Mouse (Mus musculus): ENCODE data around the gene Skor1. TPM values are rescaled to one million over a fixed set of nuclear protein-coding genes. Genes with fewer than 3 reads are reported as not detected.

The Skor1 gene
- total RNA-seq, 1 experiment = 0.54 TPM

DNA sequence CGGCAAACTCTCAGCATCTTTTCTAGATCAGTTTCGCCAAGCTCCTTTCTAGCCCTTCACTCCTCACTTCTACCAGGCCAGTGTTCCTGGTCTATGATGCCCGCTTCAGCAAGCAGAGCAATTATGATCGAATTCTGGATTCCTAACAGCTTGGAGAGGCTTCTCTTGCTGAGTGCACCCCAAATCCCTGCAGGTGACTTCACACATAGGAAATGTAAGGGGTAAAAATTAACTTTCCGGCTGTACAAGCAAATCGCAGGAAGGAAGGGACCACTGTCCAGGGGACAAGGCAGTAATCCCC is 11.2 kb downstream of the Skor1 start:
- no peak for DNase-seq (ENCODE audit: low read depth, low spot score)
- H3K27ac ChIP-seq (ENCODE audit: insufficient read depth, low read depth, low read length, poor library complexity, severe bottlenecking) = no peak overlapping the region

DNA sequence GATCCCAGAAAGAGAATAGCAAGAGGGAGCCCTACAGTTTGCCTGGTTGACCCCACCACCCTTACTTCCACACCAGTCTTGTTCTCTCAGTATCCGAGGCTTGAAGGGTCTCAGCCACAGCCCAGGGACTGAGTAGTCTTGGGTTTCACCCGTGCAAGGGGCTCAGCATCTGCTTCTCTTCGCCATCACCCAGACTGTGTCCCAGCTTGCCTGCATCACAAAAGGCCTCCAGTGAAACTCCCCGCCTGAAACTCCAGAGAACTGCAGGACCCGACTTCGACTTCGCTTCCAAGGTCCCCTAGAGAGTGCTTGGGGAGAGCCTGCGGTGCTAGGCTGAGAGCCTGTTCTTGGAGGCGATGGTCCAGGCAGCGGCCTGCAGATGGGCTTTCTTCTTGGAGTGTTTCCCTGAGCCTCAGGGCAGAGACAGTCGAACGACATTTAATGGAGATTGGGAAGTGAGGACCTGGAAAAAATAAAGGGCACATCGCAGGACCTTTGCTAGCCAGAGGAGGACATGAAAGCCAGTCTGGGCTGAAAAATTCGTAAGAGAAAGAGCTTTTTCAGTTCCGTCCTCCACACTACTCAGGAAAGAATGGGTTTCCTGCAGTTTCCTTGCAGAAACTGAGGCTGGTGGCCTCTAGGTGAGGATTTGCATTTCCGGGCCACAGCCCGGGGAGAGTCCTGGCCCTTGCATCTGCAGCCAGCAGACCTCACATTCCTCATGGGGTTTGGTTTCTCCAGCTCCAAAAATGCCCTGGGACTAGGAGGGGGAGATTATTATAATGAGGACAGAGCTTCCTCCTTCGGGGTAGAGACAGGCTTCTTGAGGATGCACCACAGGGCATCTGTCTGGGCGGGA is 11.8 kb downstream of the Skor1 start:
- TF ChIP-seq CHD2 (IDR thresholded peaks at IDR 0.05; ENCODE audit: low read depth, low read length) (no peak), MAFK (IDR thresholded peaks at IDR 0.05; ENCODE audit: insufficient read depth, low read depth, low read length) (no peak), HCFC1 (IDR thresholded peaks at IDR 0.05; ENCODE audit: borderline replicate concordance, insufficient read depth, low read length) (no peak), ZC3H11A (IDR thresholded peaks at IDR 0.05; ENCODE audit: borderline replicate concordance, low read depth, low read length) (no peak), ZNF384 (IDR thresholded peaks at IDR 0.05; ENCODE audit: low read depth, low read length) (no peak)
- no peak for DNase-seq (ENCODE audit: low read depth, low spot score)
- Histone ChIP-seq H3K9ac (ENCODE audit: insufficient read depth, low read depth, low read length, poor library complexity, severe bottlenecking) (no peak overlapping the region), H3K4me3 (ENCODE audit: insufficient read depth in 1 of 2, low read depth in 1 of 2, low read length in 2 of 2, poor library complexity in 1 of 2, severe bottlenecking in 1 of 2) (no peak overlapping the region), H3K27ac (ENCODE audit: insufficient read depth, low read depth, low read length, poor library complexity, severe bottlenecking) (no peak overlapping the region), H3K9me3 (ENCODE audit: control insufficient read depth, insufficient read depth, low read depth, low read length) (no peaks in the 10 kb centered on the region), H3K36me3 (ENCODE audit: control insufficient read depth, insufficient read depth, low read length, poor library complexity, severe bottlenecking) (no peaks in the 10 kb centered on the region), H3K4me1 (ENCODE audit: control insufficient read depth in 2 of 2, insufficient read depth in 2 of 2, low read length in 2 of 2, poor library complexity in 1 of 2) (peaks cover 2 to 19% of the 10 kb centered on the region in 2 experiments; a peak in 2 of 4 replicates)
- in situ Hi-C loops (cut with MboI; ENCODE audit: low sequenced_read_pairs in 2 of 2, unreplicated experiment in 2 of 2) = loop anchor here (10.0 to 25.0 kb wide), 2 partner anchors 700 to 708 kb away; no protein-coding TSS in a partner anchor

More for the DNA sequence above, 11.2 kb downstream of the Skor1 start:
- in situ Hi-C loops (cut with MboI; ENCODE audit: low sequenced_read_pairs in 2 of 2, unreplicated experiment in 2 of 2) = loop anchor here (10.0 to 25.0 kb wide), 2 partner anchors 700 to 707 kb away; no protein-coding TSS in a partner anchor
- Histone ChIP-seq H3K9ac (ENCODE audit: insufficient read depth, low read depth, low read length, poor library complexity, severe bottlenecking) (no peak overlapping the region), H3K4me3 (ENCODE audit: insufficient read depth in 1 of 2, low read depth in 1 of 2, low read length in 2 of 2, poor library complexity in 1 of 2, severe bottlenecking in 1 of 2) (no peak overlapping the region), H3K9me3 (ENCODE audit: control insufficient read depth, insufficient read depth, low read depth, low read length) (no peaks in the 10 kb centered on the region), H3K36me3 (ENCODE audit: control insufficient read depth, insufficient read depth, low read length, poor library complexity, severe bottlenecking) (no peaks in the 10 kb centered on the region), H3K4me1 (ENCODE audit: control insufficient read depth in 2 of 2, insufficient read depth in 2 of 2, low read length in 2 of 2, poor library complexity in 1 of 2) (peaks cover 2 to 19% of the 10 kb centered on the region in 2 experiments; a peak in 2 of 4 replicates)
- no peak for TF ChIP-seq ZC3H11A (IDR thresholded peaks at IDR 0.05; ENCODE audit: borderline replicate concordance, low read depth, low read length)
- TF ChIP-seq HCFC1 (IDR thresholded peaks at IDR 0.05; ENCODE audit: borderline replicate concordance, insufficient read depth, low read length) = no peak
- TF ChIP-seq CHD2 (IDR thresholded peaks at IDR 0.05; ENCODE audit: low read depth, low read length) = no peak
- TF ChIP-seq MAFK (IDR thresholded peaks at IDR 0.05; ENCODE audit: insufficient read depth, low read depth, low read length) = no peak
- no peak for TF ChIP-seq ZNF384 (IDR thresholded peaks at IDR 0.05; ENCODE audit: low read depth, low read length)

GRCm38 (mm10) chr9:63136241-63136640 is 12.5 kb downstream of the Skor1 start:
- H3K36me3 ChIP-seq (ENCODE audit: control insufficient read depth, insufficient read depth, low read length, poor library complexity, severe bottlenecking) = no peaks in the 10 kb centered on the region
- no peak overlapping the region for H3K27ac ChIP-seq (ENCODE audit: insufficient read depth, low read depth, low read length, poor library complexity, severe bottlenecking)
- H3K9ac ChIP-seq (ENCODE audit: insufficient read depth, low read depth, low read length, poor library complexity, severe bottlenecking) = no peak overlapping the region
- no peaks in the 10 kb centered on the region for H3K9me3 ChIP-seq (ENCODE audit: control insufficient read depth, insufficient read depth, low read depth, low read length)
- DNase-seq (ENCODE audit: low read depth, low spot score) = no peak
- in situ Hi-C loops (cut with MboI; ENCODE audit: low sequenced_read_pairs in 2 of 2, unreplicated experiment in 2 of 2) = loop anchor here (10.0 to 25.0 kb wide), 2 partner anchors 701 to 709 kb away; no protein-coding TSS in a partner anchor
- TF ChIP-seq ZNF384 (IDR thresholded peaks at IDR 0.05; ENCODE audit: low read depth, low read length) = no peak
- TF ChIP-seq MAFK (IDR thresholded peaks at IDR 0.05; ENCODE audit: insufficient read depth, low read depth, low read length) = no peak
- no peak for TF ChIP-seq HCFC1 (IDR thresholded peaks at IDR 0.05; ENCODE audit: borderline replicate concordance, insufficient read depth, low read length)
- TF ChIP-seq ZC3H11A (IDR thresholded peaks at IDR 0.05; ENCODE audit: borderline replicate concordance, low read depth, low read length) = no peak
- TF ChIP-seq CHD2 (IDR thresholded peaks at IDR 0.05; ENCODE audit: low read depth, low read length) = no peak
- H3K4me1 ChIP-seq (ENCODE audit: control insufficient read depth in 2 of 2, insufficient read depth in 2 of 2, low read length in 2 of 2, poor library complexity in 1 of 2) = peaks cover 5 to 19% of the 10 kb centered on the region in 2 experiments; a peak in 3 of 4 replicates
- H3K4me3 ChIP-seq (ENCODE audit: insufficient read depth in 1 of 2, low read depth in 1 of 2, low read length in 2 of 2, poor library complexity in 1 of 2, severe bottlenecking in 1 of 2) = no peak overlapping the region

DNA sequence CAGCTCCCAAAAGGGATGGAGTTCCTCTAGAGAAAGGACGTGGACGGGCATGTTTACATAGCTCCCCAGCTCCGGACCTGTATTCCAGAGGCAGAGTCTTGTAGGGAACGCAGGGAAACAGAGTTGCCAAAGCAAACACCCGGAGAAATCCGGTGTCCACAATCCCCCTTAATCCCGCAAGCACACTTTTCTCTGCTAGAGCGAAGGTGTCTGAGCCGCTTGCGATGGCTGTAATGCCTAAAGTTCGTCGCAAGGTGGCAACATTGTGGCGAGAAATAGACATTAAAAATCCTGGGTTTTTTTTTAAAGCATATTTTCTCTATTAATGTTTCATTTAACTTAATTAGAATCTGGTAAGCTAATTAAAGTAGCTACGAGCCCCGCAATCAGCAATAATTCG is 13.0 kb downstream of the Skor1 start:
- Histone ChIP-seq H3K4me3 (ENCODE audit: insufficient read depth in 1 of 2, low read depth in 1 of 2, low read length in 2 of 2, poor library complexity in 1 of 2, severe bottlenecking in 1 of 2) (peak overlapping the region in 1 of 2 experiments; percentile 55; a peak in 2 of 4 replicates), H3K9me3 (ENCODE audit: control insufficient read depth, insufficient read depth, low read depth, low read length) (no peaks in the 10 kb centered on the region), H3K4me1 (ENCODE audit: control insufficient read depth in 2 of 2, insufficient read depth in 2 of 2, low read length in 2 of 2, poor library complexity in 1 of 2) (peaks cover 7 to 19% of the 10 kb centered on the region in 2 experiments; a peak in 3 of 4 replicates), H3K9ac (ENCODE audit: insufficient read depth, low read depth, low read length, poor library complexity, severe bottlenecking) (no peak overlapping the region), H3K36me3 (ENCODE audit: control insufficient read depth, insufficient read depth, low read length, poor library complexity, severe bottlenecking) (no peaks in the 10 kb centered on the region), H3K27ac (ENCODE audit: insufficient read depth, low read depth, low read length, poor library complexity, severe bottlenecking) (no peak overlapping the region)
- in situ Hi-C loops (cut with MboI; ENCODE audit: low sequenced_read_pairs in 2 of 2, unreplicated experiment in 2 of 2) = loop anchor here (10.0 to 25.0 kb wide), 2 partner anchors 702 to 709 kb away; no protein-coding TSS in a partner anchor
- TF ChIP-seq CHD2 (IDR thresholded peaks at IDR 0.05; ENCODE audit: low read depth, low read length) (no peak), MAFK (IDR thresholded peaks at IDR 0.05; ENCODE audit: insufficient read depth, low read depth, low read length) (no peak), ZC3H11A (IDR thresholded peaks at IDR 0.05; ENCODE audit: borderline replicate concordance, low read depth, low read length) (peak; percentile 53; the same call in 1 of the 2 replicates), HCFC1 (IDR thresholded peaks at IDR 0.05; ENCODE audit: borderline replicate concordance, insufficient read depth, low read length) (no peak), ZNF384 (IDR thresholded peaks at IDR 0.05; ENCODE audit: low read depth, low read length) (no peak)
- no peak for DNase-seq (ENCODE audit: low read depth, low spot score)
